Mouse (Mus musculus): ENCODE results near the gene Pamr1.

DNA sequence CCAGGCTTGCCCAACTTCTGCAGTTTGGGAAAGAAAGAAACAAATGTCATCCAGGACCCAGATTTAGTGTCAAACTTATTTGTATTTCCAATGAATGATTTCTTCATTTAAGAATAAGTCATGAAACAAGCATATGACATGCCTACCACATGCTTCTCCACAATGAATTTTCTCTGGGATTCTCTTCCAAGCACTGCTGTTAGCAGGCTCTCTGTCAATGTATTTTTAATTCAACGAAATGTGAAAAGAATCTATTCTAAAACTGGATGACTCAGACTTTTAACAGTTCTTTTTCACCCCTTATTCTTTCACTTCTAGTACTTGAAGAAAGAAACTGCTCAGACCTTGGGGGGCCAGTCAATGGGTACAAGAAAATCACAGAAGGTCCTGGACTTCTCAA, 84.2 kb downstream of the Pamr1 start:
- TF ChIP-seq CTCF (IDR thresholded peaks at IDR 0.05; ENCODE audit: low read depth, low read length): no peak
- no peak for TF ChIP-seq POLR2A (IDR thresholded peaks at IDR 0.05; ENCODE audit: extremely low read depth, insufficient read depth, low read length)
